In the genomic region with DNA sequence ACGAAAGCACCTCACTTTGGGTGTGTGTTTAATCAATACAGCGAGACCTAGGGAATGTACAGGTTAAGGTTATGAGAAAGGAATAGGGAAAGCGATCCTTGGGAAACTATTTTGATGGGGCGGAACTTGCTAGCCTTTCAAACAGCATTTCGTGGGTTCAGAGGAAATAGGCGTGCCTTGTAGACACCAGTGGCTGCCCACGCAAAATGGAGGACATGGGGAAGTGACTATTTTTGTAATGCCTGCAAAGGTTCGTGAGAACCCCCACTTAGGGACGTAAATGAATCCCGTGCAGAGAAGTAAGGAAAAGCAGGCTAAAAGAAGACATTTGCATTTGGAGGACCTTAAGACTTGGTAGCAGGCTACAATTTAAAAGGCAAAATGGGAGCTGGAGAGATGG, we compare ENCODE assay signal across 13 mouse cellular contexts.
A peak's percentile ranks its signal among the peaks of the same experiment; 100 is the strongest.
DNase-seq lines count a peak whose midpoint lies in the region; ATAC-seq and TF ChIP-seq lines count a peak whose summit lies in the region.
"Had no signal": no experiment of that assay in that cellular context is flagged by ENCODE, and none has a peak within 500 bp of the region (broad histone marks: within the 10 kb centered on the region; RNA-seq: fewer than 3 reads in every experiment).

No protein-coding gene starts in this region.

- no peaks in the 10 kb centered on the region for H3K36me3 ChIP-seq in kidney, embryonic 15.5 days
- no peaks in the 10 kb centered on the region for H3K36me3 ChIP-seq in kidney, adult 2 months (ENCODE audit: control insufficient read depth, insufficient read depth, low read length)
- H3K36me3 ChIP-seq in embryonic facial prominence, embryonic 10.5 days (replicated peaks), result no peaks in the 10 kb centered on the region
- H3K36me3 ChIP-seq in hindbrain, embryonic 15.5 days, result no peaks in the 10 kb centered on the region
- H3K36me3 ChIP-seq: forebrain, embryonic 12.5 days; liver, embryonic 12.5 days had no signal

- no peak overlapping the region for H3K27ac ChIP-seq in kidney, embryonic 15.5 days
- no peak overlapping the region for H3K27ac ChIP-seq in kidney, adult 2 months (ENCODE audit: insufficient read depth, low read depth, low read length)
- peak overlapping the region; percentile 35; the same call in 1 of the 2 replicates for H3K27ac ChIP-seq in embryonic facial prominence, embryonic 10.5 days (replicated peaks)
- 0 out of 2 replicates have a peak overlapping the region, but pooled peaks have one; percentile 0 for H3K27ac ChIP-seq in hindbrain, embryonic 15.5 days (replicated peaks)
- H3K27ac ChIP-seq: forebrain, embryonic 12.5 days; liver, embryonic 12.5 days; macrophage had no signal

- H3K4me1 ChIP-seq in kidney, embryonic 15.5 days, result peaks cover 4% of the 10 kb centered on the region; the same call in 1 of the 2 replicates
- H3K4me1 ChIP-seq in kidney, adult 2 months (ENCODE audit: control insufficient read depth, insufficient read depth, low read length), result no peaks in the 10 kb centered on the region
- peaks cover 25% of the 10 kb centered on the region for H3K4me1 ChIP-seq in embryonic facial prominence, embryonic 10.5 days
- no peaks in the 10 kb centered on the region; the same call in 1 of the 2 replicates for H3K4me1 ChIP-seq in hindbrain, embryonic 15.5 days (replicated peaks)
- H3K4me1 ChIP-seq: liver, embryonic 12.5 days had no signal

- no peak overlapping the region for H3K4me3 ChIP-seq in kidney, embryonic 15.5 days (replicated peaks)
- no peak overlapping the region for H3K4me3 ChIP-seq in kidney, adult 2 months (ENCODE audit: insufficient read depth, low read depth, low read length)
- H3K4me3 ChIP-seq in embryonic facial prominence, embryonic 10.5 days, result no peak overlapping the region
- H3K4me3 ChIP-seq in hindbrain, embryonic 15.5 days, result no peak overlapping the region
- H3K4me3 ChIP-seq: forebrain, embryonic 12.5 days; liver, embryonic 12.5 days had no signal

- no peaks in the 10 kb centered on the region for H3K9me3 ChIP-seq in kidney, embryonic 15.5 days (replicated peaks)
- H3K9me3 ChIP-seq in embryonic facial prominence, embryonic 10.5 days, result no peaks in the 10 kb centered on the region
- no peaks in the 10 kb centered on the region for H3K9me3 ChIP-seq in hindbrain, embryonic 15.5 days
- H3K9me3 ChIP-seq: forebrain, embryonic 12.5 days; liver, embryonic 12.5 days had no signal

- peaks cover 8% of the 10 kb centered on the region; the same call in 1 of the 2 replicates for H3K27me3 ChIP-seq in kidney, embryonic 15.5 days
- H3K27me3 ChIP-seq in kidney, adult 2 months (replicated peaks; ENCODE audit: control insufficient read depth, insufficient read depth, low read length), result 0 out of 2 replicates have a peak, but pooled peaks cover 1% of the 10 kb centered on the region
- H3K27me3 ChIP-seq in embryonic facial prominence, embryonic 10.5 days (replicated peaks; ENCODE audit: low read depth, poor library complexity, severe bottlenecking), result no peaks in the 10 kb centered on the region
- H3K27me3 ChIP-seq in hindbrain, embryonic 15.5 days, result no peaks in the 10 kb centered on the region
- H3K27me3 ChIP-seq: forebrain, embryonic 12.5 days; liver, embryonic 12.5 days had no signal

- WGBS in kidney, embryonic 15.5 days, result 64% methylated on average over 10 of the region's 10 CpGs
- WGBS in kidney, adult 2 months, result 80% methylated on average over 10 of the region's 10 CpGs
- WGBS in embryonic facial prominence, embryonic 10.5 days, result 84% methylated on average over 10 of the region's 10 CpGs
- 78% methylated on average over 10 of the region's 10 CpGs for WGBS in hindbrain, embryonic 15.5 days

- no peak for DNase-seq in kidney, adult 2 months
- no peak for DNase-seq in embryonic facial prominence, embryonic 10.5 days (ENCODE audit: low spot score)
- DNase-seq in heart, adult 8-10 months (ENCODE audit: low spot score), result no peak
- no peak for DNase-seq in thymus, postnatal 10 days (ENCODE audit: low spot score in 2 of 2)
- DNase-seq: B cell, adult 2 months; right cerebral cortex, postnatal 25 days had no signal

- TF ChIP-seq CTCF in kidney, adult 2 months (conservative IDR thresholded peaks at IDR 0.05; ENCODE audit: insufficient read depth, insufficient read length, low read depth, low read length), result no peak

- TF ChIP-seq POLR2A in kidney, adult 2 months (IDR thresholded peaks at IDR 0.05; ENCODE audit: low read depth, low read length), result no peak

- no peak for ATAC-seq in kidney, embryonic 15.5 days (replicated peaks; ENCODE audit: low FRiP score)
- no peak for ATAC-seq in hindbrain, embryonic 15.5 days (ENCODE audit: low FRiP score, low read depth)
- peak; percentile 67 for ATAC-seq in monocyte, adult 5-6 weeks (replicated peaks; ENCODE audit: insufficient number of reproducible peaks, low FRiP score, low TSS enrichment, poor library complexity, severe bottlenecking)
- ATAC-seq in inflammation-experienced regulatory T-cells, adult 6 months, result no peak
- ATAC-seq: liver, embryonic 12.5 days had no signal

- peak overlapping the region; percentile 39; the same call in 1 of the 2 replicates for H3K4me2 ChIP-seq in kidney, embryonic 15.5 days
- no peak overlapping the region for H3K4me2 ChIP-seq in hindbrain, embryonic 15.5 days
- H3K4me2 ChIP-seq: forebrain, embryonic 12.5 days; liver, embryonic 12.5 days had no signal

- no peak overlapping the region for H3K9ac ChIP-seq in kidney, embryonic 15.5 days
- H3K9ac ChIP-seq in hindbrain, embryonic 15.5 days, result no peak overlapping the region
- H3K9ac ChIP-seq: forebrain, embryonic 12.5 days; liver, embryonic 12.5 days had no signal

Comparison
In these comparisons a context has a peak if more than half of its experiments do, and no peak if none do; other contexts are left out.
1. H3K27ac ChIP-seq: peak in embryonic facial prominence, embryonic 10.5 days (single experiment) and hindbrain, embryonic 15.5 days (single experiment); none in kidney, embryonic 15.5 days (single experiment) and kidney, adult 2 months (single experiment).